Mouse (Mus musculus): Measurements from ENCODE around the gene Gm20388. TPM values are rescaled to one million over a fixed set of nuclear protein-coding genes. Genes with fewer than 3 reads are reported as not detected.

The Gm20388 gene
- total RNA-seq, 1 experiment: 27.0 TPM

DNA sequence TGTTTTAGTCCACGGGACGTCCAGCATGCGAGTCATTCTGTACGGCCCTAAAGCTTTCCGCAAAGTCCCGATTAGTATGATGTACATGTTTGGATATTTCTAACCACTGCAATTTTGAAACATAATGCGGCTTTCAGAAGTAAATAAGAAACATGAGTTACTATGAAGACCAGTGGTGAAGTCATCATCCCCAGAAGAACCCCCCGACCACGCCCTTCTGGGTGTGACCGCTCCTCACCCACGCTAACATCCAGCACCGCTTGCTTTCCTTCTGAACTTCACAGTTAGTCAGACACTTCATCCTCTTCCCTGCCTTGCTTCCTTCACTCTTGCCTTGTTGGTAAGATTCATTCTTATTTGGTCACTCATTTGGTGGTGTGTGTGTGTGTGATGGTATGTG, 3738.8 kb downstream of the Gm20388 start:
- no peak for DNase-seq (ENCODE audit: low read depth, low spot score)
- no peak for TF ChIP-seq ZNF384 (IDR thresholded peaks at IDR 0.05; ENCODE audit: low read depth, low read length)
- TF ChIP-seq MAFK (IDR thresholded peaks at IDR 0.05; ENCODE audit: insufficient read depth, low read depth, low read length): no peak
- no peak for TF ChIP-seq HCFC1 (IDR thresholded peaks at IDR 0.05; ENCODE audit: borderline replicate concordance, insufficient read depth, low read length)
- TF ChIP-seq CHD2 (IDR thresholded peaks at IDR 0.05; ENCODE audit: low read depth, low read length): no peak
- no peak for TF ChIP-seq ZC3H11A (IDR thresholded peaks at IDR 0.05; ENCODE audit: borderline replicate concordance, low read depth, low read length)

GRCm38 (mm10) chr8:123651390-123652098, 3740.9 kb downstream of the Gm20388 start:
- Histone ChIP-seq H3K36me3 (ENCODE audit: control insufficient read depth, insufficient read depth, low read length, poor library complexity, severe bottlenecking) (peaks cover 5% of the 10 kb centered on the region; the same call in 1 of the 2 replicates), H3K9me3 (ENCODE audit: control insufficient read depth, insufficient read depth, low read depth, low read length) (no peaks in the 10 kb centered on the region), H3K4me1 (ENCODE audit: control insufficient read depth in 2 of 2, insufficient read depth in 2 of 2, low read length in 2 of 2, poor library complexity in 1 of 2) (peaks cover 0 to 2% of the 10 kb centered on the region in 2 experiments; a peak in 1 of 4 replicates), H3K27ac (ENCODE audit: insufficient read depth, low read depth, low read length, poor library complexity, severe bottlenecking) (no peak overlapping the region), H3K4me3 (ENCODE audit: insufficient read depth in 1 of 2, low read depth in 1 of 2, low read length in 2 of 2, poor library complexity in 1 of 2, severe bottlenecking in 1 of 2) (no peak overlapping the region), H3K9ac (ENCODE audit: insufficient read depth, low read depth, low read length, poor library complexity, severe bottlenecking) (no peak overlapping the region)
- no peak for TF ChIP-seq ZC3H11A (IDR thresholded peaks at IDR 0.05; ENCODE audit: borderline replicate concordance, low read depth, low read length)
- TF ChIP-seq CHD2 (IDR thresholded peaks at IDR 0.05; ENCODE audit: low read depth, low read length): no peak
- no peak for TF ChIP-seq MAFK (IDR thresholded peaks at IDR 0.05; ENCODE audit: insufficient read depth, low read depth, low read length)
- TF ChIP-seq HCFC1 (IDR thresholded peaks at IDR 0.05; ENCODE audit: borderline replicate concordance, insufficient read depth, low read length): no peak
- no peak for TF ChIP-seq ZNF384 (IDR thresholded peaks at IDR 0.05; ENCODE audit: low read depth, low read length)
- no peak for DNase-seq (ENCODE audit: low read depth, low spot score)
- in situ Hi-C loops (cut with MboI; ENCODE audit: low sequenced_read_pairs in 2 of 2, unreplicated experiment in 2 of 2): loop anchor here in 1 of 2 experiments (10.0 kb wide), 1 partner anchor 113 kb away; no protein-coding TSS in a partner anchor

More for the DNA sequence above, 3738.8 kb downstream of the Gm20388 start:
- Histone ChIP-seq H3K27ac (ENCODE audit: insufficient read depth, low read depth, low read length, poor library complexity, severe bottlenecking) (no peak overlapping the region), H3K36me3 (ENCODE audit: control insufficient read depth, insufficient read depth, low read length, poor library complexity, severe bottlenecking) (no peaks in the 10 kb centered on the region), H3K9me3 (ENCODE audit: control insufficient read depth, insufficient read depth, low read depth, low read length) (no peaks in the 10 kb centered on the region), H3K4me3 (ENCODE audit: insufficient read depth in 1 of 2, low read depth in 1 of 2, low read length in 2 of 2, poor library complexity in 1 of 2, severe bottlenecking in 1 of 2) (no peak overlapping the region), H3K9ac (ENCODE audit: insufficient read depth, low read depth, low read length, poor library complexity, severe bottlenecking) (no peak overlapping the region), H3K4me1 (ENCODE audit: control insufficient read depth in 2 of 2, insufficient read depth in 2 of 2, low read length in 2 of 2, poor library complexity in 1 of 2) (no peaks in the 10 kb centered on the region)
- in situ Hi-C loops (cut with MboI; ENCODE audit: low sequenced_read_pairs in 2 of 2, unreplicated experiment in 2 of 2): no loop called here

GRCm38 (mm10) chr8:123652641-123653040, 3742.0 kb downstream of the Gm20388 start:
- DNase-seq (ENCODE audit: low read depth, low spot score): no peak

DNA sequence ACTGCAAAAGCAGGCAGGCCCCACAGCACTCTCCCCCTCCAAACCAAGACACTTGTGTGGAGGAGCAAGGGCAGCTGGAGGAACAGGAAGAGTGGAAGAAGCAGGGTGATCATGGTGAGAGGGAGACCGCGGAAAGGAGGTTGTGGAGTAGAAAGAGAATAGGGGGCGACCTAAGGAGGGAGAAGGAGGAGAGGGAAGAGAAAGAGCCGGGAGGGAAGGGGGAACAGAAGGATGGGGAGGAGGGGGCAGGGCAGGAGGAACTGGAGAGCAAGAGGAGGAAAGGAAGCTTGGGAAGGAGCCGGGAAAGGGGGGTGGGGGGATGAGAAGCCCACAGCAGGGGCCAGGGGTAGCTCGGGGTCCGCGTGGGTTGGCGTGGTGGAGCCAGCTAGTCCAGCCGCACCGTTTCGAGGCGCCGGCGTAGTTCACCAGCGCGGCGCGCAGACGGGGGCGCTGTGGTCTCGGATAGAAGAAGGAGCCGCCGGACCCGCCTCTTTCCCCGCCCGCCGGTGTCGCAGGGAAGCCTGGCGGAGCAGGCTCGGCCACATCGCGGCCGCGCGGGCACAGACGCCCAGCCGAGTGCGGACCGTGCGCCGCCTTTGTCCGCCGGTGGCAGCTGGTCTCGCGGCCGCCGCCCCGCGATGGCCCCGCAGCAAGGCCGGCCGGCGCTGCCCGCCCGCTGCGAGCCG, 3742.8 kb downstream of the Gm20388 start, which contains the start of gene Rhou:
Rhou (plus strand) TSS at position 622 of the 686 bp plus-strand sequence.
- peaks cover 0 to 2% of the 10 kb centered on the region in 2 experiments; a peak in 1 of 4 replicates for H3K4me1 ChIP-seq (ENCODE audit: control insufficient read depth in 2 of 2, insufficient read depth in 2 of 2, low read length in 2 of 2, poor library complexity in 1 of 2)
- peaks cover 10% of the 10 kb centered on the region; the same call in 1 of the 2 replicates for H3K36me3 ChIP-seq (ENCODE audit: control insufficient read depth, insufficient read depth, low read length, poor library complexity, severe bottlenecking)
- DNase-seq (ENCODE audit: low read depth, low spot score): peak; percentile 74
- H3K9me3 ChIP-seq (ENCODE audit: control insufficient read depth, insufficient read depth, low read depth, low read length): no peaks in the 10 kb centered on the region
- in situ Hi-C loops (cut with MboI; ENCODE audit: low sequenced_read_pairs in 2 of 2, unreplicated experiment in 2 of 2): loop anchor here in 1 of 2 experiments (10.0 kb wide), 1 partner anchor 111 kb away; no protein-coding TSS in a partner anchor
- H3K9ac ChIP-seq (ENCODE audit: insufficient read depth, low read depth, low read length, poor library complexity, severe bottlenecking): peak within 1 kb of the TSS; percentile 88
- peak within 1 kb of the TSS; percentile 74 to 85 for H3K4me3 ChIP-seq (ENCODE audit: insufficient read depth in 1 of 2, low read depth in 1 of 2, low read length in 2 of 2, poor library complexity in 1 of 2, severe bottlenecking in 1 of 2)
- TF ChIP-seq MAFK (IDR thresholded peaks at IDR 0.05; ENCODE audit: insufficient read depth, low read depth, low read length) (no peak), ZNF384 (IDR thresholded peaks at IDR 0.05; ENCODE audit: low read depth, low read length) (no peak), CHD2 (IDR thresholded peaks at IDR 0.05; ENCODE audit: low read depth, low read length) (no peak), ZC3H11A (IDR thresholded peaks at IDR 0.05; ENCODE audit: borderline replicate concordance, low read depth, low read length) (no peak), HCFC1 (IDR thresholded peaks at IDR 0.05; ENCODE audit: borderline replicate concordance, insufficient read depth, low read length) (no peak)
- H3K27ac ChIP-seq (ENCODE audit: insufficient read depth, low read depth, low read length, poor library complexity, severe bottlenecking): no peak within 1 kb of the TSS

More at GRCm38 (mm10) chr8:123652641-123653040, 3742.0 kb downstream of the Gm20388 start:
- Histone ChIP-seq H3K4me1 (ENCODE audit: control insufficient read depth in 2 of 2, insufficient read depth in 2 of 2, low read length in 2 of 2, poor library complexity in 1 of 2) (peaks cover 0 to 2% of the 10 kb centered on the region in 2 experiments; a peak in 1 of 4 replicates), H3K9ac (ENCODE audit: insufficient read depth, low read depth, low read length, poor library complexity, severe bottlenecking) (no peak overlapping the region), H3K36me3 (ENCODE audit: control insufficient read depth, insufficient read depth, low read length, poor library complexity, severe bottlenecking) (peaks cover 10% of the 10 kb centered on the region; the same call in 1 of the 2 replicates), H3K9me3 (ENCODE audit: control insufficient read depth, insufficient read depth, low read depth, low read length) (no peaks in the 10 kb centered on the region), H3K27ac (ENCODE audit: insufficient read depth, low read depth, low read length, poor library complexity, severe bottlenecking) (no peak overlapping the region), H3K4me3 (ENCODE audit: insufficient read depth in 1 of 2, low read depth in 1 of 2, low read length in 2 of 2, poor library complexity in 1 of 2, severe bottlenecking in 1 of 2) (no peak overlapping the region)
- in situ Hi-C loops (cut with MboI; ENCODE audit: low sequenced_read_pairs in 2 of 2, unreplicated experiment in 2 of 2): loop anchor here in 1 of 2 experiments (10.0 kb wide), 1 partner anchor 112 kb away; no protein-coding TSS in a partner anchor
- TF ChIP-seq ZC3H11A (IDR thresholded peaks at IDR 0.05; ENCODE audit: borderline replicate concordance, low read depth, low read length) (no peak), HCFC1 (IDR thresholded peaks at IDR 0.05; ENCODE audit: borderline replicate concordance, insufficient read depth, low read length) (no peak), MAFK (IDR thresholded peaks at IDR 0.05; ENCODE audit: insufficient read depth, low read depth, low read length) (no peak), ZNF384 (IDR thresholded peaks at IDR 0.05; ENCODE audit: low read depth, low read length) (no peak), CHD2 (IDR thresholded peaks at IDR 0.05; ENCODE audit: low read depth, low read length) (no peak)
